Mouse (Mus musculus) adrenal gland, postnatal 25 days (tissue): ENCODE data around the gene Wee2. TPM values are rescaled to one million over a fixed set of nuclear protein-coding genes. Genes with fewer than 3 reads are reported as not detected.

Experiments used
- DNase-seq: peaks from one replicate; pipeline ENCODE4 v3.0.0; 2021; ENCODE audit warnings: mixed read lengths
- total RNA-seq: library from RNA; stranded (reverse); gene quantifications from 2 replicates; pipeline ENCODE4 v1.2.3, GENCODE M21; 2021

Gene Wee2
- total RNA-seq, 1 experiment from 2014 or later, result not detected

DNA sequence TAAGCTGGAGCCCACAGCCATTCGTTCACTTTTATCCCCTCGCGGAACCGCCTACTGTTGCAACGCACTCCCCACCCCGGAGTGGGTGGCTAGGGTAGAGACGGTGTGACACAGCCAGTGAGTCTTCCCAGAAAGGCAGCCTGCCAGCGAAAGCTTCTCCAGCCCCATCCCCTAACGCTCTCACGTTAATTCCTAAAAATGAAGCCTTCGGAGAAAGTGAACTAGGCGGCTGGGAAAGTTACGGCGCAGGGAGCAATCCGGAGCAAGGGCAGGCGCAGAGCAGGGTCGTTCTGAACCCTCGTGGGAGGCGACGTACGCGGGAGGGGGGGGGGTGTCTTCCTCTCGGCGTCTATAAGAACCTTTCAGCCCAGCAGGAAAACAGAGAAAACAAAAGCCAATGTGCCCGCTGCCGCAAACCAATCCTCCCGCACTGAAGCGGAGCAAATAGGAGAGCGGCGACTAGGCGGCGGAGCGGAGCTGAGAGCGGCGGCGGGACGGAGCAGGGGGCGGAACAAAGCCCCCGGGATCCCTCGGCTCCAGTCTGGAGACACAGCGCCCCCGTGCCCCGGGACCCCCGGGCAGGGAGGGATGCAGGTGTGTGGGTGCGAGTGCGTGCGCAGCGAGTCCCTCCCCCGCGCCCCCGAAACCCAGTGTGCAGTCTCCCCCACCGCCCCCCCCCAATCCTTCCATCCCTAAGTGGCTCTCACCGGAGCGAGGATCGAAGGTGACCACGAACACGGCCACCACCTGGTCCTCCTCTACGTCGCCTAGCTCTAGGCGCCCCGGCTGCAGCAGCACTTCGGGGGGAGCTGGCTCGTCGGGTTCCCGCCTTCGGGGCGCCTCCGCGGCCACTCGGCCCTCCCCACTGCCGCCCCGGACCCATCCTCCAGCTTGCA lies 3.5 kb upstream of the Wee2 start:
- peak; percentile 65 for DNase-seq

DNA sequence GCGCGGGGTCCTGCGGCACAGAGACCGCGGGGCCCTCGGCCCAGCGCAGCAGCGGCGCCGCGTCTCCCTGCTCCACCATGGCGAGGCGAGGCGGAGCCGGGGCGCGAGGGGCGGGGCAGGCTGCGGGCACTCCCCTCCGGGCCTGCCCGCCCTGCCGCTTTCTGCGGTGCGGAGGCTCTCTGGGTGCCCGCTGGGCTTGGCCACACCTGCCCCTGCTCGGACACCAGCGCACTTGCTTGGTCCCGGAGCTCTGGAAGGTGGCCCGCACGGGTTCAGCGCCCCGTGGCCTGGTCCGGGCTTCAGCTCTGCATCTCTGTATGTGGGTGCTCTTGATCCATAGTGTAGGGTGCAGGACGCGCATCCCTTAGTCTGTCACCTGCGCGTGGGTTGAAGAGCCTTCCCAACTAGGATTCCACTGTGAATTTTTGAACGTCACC lies 2.8 kb upstream of the Wee2 start, which contains the start of gene E330009J07Rik:
Gene E330009J07Rik, minus strand, starts transcription at position 89 of the 437 bp plus-strand sequence.
- DNase-seq, result peak; percentile 90

DNA sequence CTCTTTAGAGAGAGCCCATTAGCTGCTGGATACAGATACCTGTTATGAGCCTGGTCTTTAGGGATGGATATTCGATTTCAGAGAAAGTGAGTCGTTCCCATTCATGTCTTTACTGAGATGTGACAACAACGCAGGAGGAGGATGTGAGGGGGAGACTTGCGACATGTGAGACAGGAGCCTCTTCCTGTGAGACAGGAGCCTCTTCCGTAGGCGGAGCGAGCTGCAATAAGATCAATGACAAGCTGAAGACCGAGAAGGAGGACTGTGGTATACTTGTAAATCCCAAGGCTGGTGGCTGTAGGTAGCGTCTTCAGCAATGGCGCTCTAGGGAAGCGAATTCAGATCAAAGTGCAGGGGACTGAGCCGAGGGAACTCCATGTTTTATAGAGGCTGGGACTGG lies 843 bp downstream of the Wee2 start:
- DNase-seq, result no peak

DNA sequence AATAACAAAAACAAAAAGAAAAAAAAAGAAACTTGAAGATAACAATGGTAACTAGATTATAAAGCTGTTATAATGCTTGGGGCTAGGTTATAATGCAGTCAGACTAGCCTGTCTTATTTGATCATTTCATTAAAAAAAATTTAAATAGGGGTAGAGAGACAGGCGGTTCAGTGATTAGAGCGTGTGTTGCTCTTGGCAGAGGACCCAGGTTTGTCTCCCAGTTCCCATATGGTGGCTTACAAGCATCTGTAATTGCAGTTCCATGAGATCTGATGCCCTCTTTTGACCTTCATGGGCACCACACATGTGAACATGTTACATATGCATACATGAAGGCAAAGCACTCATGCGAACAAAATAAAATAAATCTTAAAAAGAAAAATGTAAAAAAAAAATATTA lies 2.4 kb downstream of the Wee2 start:
- DNase-seq, result no peak

DNA sequence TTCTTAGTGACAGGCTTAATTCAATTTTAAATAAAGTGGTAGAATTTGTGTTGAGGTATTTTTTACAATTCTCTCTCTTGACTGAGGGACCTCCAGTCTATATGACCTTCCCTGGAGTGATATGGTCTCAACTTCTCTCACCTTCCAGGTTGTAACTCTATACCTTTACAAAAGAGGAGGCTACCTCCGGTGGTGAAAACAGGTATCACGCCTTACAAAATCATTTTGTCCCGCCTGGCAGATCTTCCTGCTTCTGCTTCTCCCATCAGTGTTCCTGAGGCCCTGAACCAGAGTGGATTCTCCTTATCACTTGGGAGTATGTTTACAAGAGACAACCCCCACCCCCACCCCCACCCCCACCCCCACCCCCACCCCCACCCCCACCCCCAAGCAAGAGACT lies 2.9 kb downstream of the Wee2 start:
- DNase-seq, result no peak

DNA sequence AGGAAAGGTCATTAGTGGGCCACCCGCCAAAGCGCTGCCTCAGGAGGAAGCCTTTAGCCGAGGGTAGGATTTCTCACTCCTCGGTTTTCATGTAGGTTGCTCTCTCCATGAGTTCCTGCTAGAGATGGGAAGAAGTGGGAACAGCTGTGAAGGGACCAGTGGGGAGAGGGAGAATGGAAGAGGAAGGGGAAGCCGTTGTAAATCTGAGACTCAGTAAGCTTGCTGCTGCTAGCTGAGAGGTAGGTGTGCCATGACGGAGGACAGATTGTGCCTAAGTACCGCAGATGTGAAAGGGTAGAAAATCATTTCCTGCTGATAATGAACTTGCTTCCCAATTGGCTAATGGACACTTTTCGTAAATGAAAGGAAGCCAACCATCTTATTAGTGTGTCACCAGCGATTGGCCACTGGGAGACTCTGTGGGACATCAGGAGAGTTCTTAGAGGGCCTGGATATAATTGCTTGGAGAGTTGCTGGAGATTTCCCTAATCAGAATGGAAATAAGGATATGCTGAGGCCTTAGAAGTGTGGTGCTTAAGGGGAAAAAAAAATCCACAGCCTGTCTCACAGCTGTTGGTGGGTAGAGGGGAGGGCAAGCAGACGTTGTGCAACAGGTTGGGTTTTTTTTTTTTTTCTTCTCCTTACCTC lies 4.5 kb downstream of the Wee2 start:
- no peak for DNase-seq

DNA sequence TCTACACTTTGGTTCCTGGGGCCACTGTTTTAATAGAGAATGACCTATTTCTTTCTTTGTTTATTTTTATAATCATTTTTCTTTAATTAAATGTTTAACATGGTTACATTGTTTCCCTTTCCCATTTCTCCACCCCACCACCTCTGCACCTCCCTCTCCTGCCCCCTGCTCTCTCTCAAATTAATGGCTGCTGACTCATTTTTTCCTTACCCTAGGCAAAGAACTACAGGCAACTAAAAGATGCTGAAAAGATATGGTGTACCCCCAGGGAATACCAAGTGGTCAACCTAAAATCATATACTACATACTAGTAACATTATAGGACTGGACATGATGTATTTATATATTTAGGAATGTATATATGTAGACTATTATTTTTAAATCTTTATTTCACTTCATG lies 9.7 kb downstream of the Wee2 start:
- no peak for DNase-seq

DNA sequence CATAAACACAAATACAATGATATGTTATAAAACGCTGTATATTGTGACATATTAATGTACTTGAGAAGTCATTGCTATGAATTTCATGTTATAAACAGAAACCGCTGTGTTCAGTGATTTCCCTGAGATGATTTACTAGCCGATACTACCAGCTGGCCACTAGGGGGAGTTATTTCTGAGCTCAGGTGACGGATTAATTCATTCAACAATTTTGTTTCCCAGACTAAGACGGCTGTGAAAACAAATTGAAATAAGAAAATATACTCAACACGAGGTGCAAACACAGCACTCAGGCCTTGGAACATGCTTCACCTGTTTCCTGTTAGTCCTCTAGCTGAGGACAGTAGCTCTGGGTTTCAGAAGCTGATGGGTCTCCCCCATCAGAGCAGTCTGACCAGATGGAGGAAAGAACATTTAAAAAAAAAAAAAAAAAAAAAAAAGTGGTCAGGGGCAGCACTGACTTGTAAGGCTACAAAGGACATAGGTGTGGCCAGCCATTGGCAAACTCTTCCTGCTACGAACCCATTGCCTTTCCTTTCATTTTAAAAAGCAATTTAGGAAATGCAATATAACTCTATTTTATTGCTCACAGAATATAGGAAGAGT lies 15.7 kb downstream of the Wee2 start:
- no peak for DNase-seq

DNA sequence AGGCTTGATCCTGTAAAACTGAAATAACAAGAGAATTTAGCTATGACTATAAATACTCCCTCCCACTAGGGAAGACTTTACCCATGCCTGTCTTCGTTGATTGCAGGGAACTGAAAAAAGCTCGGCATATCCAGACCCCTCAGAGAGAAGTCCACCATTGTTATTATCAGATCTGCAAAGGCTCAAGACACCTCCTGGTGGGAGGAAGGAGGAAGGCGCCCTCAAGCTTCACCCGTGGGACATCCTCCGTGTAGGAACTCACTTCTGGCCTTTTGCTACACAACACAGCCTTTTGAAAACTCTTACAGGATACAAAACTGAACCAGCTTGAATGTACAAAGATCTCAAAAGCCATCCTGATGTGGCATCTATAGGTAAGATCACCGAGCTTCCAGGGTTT lies 26.8 kb downstream of the Wee2 start:
- no peak for DNase-seq

DNA sequence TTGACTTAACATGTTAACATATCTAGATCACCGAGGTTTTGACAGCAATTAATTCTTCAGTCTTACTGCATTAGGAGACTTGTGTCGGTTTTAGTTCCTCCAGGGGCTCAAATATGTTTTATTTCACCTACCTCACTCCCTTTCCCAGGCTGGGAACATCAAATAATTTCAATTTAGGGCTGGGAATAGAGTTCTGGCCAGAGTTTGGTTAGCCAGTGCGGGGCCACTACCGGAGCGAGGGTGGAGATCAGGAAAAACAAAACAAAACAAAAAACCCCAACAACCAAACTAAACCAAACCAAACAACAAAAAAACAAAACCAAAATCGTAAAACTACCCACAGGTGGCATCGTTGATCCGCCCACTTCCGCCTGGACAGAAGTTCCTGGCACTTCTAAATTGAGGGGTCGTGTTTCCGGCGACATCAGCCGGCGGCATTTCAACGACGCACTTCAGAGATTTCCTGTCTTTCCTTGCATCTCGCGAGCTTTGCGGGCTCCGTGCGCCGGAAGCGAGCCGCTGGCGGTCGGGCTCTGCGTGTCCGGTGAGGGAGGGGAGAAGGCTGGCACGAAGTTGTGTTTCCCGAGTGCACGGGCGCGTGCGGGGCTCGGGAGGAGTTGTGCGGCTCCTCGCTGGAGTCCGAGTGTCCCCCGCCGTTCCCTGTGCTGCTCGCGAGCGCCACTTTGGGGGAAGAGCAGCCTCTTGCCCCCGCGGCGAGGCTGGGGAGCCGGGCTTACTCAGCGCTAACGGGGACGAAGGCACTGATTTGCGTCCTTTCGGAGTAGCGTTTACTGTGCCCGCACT lies 32.2 kb downstream of the Wee2 start, which contains the start of gene Ssbp1:
Gene Ssbp1, plus strand, starts transcription at position 437 of the 804 bp plus-strand sequence.
- peak; percentile 89 for DNase-seq

DNA sequence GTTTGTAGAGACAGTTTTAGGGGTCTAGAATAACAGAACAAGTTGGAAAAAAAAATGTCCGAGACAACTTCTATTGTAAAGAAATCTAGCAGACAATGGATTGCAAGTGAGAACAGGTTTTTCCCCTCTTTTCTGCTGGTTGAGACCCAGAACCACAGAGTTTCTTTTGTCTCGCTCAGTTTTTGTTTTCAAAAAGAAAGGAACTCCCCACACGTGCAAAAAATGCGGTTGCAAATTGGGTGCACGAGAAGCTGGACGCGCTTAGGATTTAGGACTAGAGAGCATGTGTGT lies 32.8 kb downstream of the Wee2 start:
- DNase-seq, result no peak

DNA sequence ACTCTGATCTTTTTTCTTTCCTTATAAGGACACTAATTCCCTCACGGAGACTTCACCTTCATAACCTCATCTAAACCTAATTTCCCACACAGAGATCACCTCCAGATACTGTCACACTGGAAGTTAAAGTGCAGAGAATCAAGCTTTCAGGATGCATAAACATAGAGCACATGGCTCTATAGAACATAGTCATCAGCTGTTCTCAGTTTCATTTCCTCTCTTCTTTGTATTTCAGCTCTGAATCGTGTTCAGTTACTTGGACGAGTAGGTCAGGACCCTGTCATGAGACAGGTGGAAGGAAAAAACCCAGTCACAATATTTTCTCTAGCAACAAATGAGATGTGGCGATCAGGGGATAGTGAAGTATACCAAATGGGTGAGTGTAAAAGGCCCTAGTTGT lies 37.2 kb downstream of the Wee2 start:
- no peak for DNase-seq

DNA sequence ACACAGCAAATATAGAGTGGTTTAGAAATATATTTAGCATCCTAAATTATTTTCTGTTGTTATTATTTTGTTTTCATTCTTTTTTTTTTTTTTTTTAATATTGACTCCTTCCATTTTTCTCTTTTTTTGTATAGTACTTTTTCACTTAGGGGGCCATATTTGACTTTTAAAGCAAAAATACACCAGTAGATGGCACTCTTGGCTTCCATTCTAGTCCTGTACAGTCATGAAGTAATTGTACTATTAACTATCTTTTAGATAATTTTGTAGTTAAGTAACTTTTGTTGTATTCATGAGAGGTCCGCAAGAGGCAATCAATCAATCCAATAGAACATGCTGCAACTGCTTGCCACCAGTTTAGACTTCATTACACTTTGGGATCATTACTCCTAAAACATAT lies 40.8 kb downstream of the Wee2 start:
- DNase-seq, result no peak

DNA sequence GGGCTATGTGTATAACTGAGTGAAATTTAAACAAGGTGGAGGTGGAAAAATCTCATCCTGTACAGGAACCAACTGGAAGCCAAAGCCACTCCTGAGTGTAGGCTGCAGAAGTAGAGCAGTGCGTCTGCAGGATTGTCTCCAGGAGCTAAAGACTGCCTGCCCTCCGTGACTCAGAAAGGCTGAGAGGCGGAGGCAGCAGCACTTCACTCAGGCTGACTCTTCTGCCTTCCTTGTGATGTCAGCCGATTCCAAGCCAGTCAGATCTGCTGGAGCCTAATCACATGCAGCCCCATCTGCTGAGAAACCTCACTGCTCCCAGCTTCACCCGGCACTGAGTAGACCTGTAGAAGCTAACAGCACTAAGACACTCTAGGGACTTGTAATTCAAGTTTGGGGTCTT lies 43.4 kb downstream of the Wee2 start:
- no peak for DNase-seq

DNA sequence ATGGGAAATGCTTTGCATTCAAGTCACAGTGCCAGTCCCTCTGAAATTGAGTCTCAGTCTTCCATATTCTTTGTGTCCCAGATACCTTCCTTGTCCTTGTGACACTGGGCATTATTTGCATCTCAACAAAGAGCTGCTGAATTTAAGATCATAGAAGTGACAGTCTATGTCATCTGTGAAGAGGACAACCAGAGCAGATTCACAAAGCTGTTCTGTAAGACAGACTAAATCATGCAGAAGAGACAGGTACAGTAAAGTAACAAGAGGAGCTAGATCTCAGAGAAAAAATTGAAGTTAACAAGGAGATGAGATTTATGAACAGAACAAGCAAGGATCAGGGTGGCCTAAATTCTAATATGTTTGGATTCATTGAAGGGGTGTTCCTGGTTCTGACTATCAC lies 52.0 kb downstream of the Wee2 start, which contains the start of gene Tas2r137:
Gene Tas2r137, plus strand, starts transcription at position 301 of the 400 bp plus-strand sequence.
- no peak for DNase-seq

DNA sequence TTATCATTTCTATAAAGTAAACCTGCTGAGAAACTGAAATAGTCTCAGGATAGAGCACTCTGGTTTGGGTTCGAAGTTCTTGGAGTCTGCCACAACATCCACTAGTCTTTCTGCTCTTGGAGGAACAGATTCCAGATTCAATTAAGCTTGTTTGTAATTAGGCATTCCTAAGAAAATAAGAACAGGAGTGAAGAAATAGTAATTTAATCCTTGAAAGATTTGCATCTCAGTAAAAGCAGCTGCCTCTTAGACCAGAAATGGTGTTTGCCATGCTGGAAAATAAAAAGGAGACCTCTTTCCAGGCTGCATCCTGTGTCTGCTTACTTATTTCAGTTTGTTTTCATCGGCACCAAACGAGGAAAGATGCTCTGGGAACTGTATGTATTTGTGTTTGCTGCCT lies 54.3 kb downstream of the Wee2 start, which contains the start of gene Tas2r108:
Gene Tas2r108, plus strand, starts transcription at position 301 of the 400 bp plus-strand sequence.
- DNase-seq, result no peak

Other genes with a start within 250 kb of the Wee2 start
- 39.4 and 48.6 TPM in 2 replicates for gene Agk, start 113.9 kb upstream of the Wee2 start, total RNA-seq
- 16.3 and 21.1 TPM in 2 replicates for gene E330009J07Rik, start 3.0 kb upstream of the Wee2 start, total RNA-seq
- 57.1 and 69.2 TPM in 2 replicates for gene Ssbp1, start 32.3 kb downstream of the Wee2 start, total RNA-seq
- 0.49 TPM in 1 of 2 replicates, not detected in the other for gene Tas2r137, start 52.1 kb downstream of the Wee2 start, total RNA-seq
- gene Tas2r108, start 54.4 kb downstream of the Wee2 start, total RNA-seq, result 0.95 TPM in 1 of 2 replicates, not detected in the other
- not detected in 2 replicates for gene Prss37, start 80.4 kb downstream of the Wee2 start, total RNA-seq
- not detected in 2 replicates for gene Olfr461, start 116.0 kb downstream of the Wee2 start, total RNA-seq
- not detected in 2 replicates for gene Olfr460, start 130.4 kb downstream of the Wee2 start, total RNA-seq
- 0.52 and 1.1 TPM in 2 replicates for gene Clec5a, start 146.7 kb downstream of the Wee2 start, total RNA-seq
- gene Tas2r138, start 174.2 kb downstream of the Wee2 start, total RNA-seq, result not detected in 2 replicates
- gene Mgam, start 189.7 kb downstream of the Wee2 start, total RNA-seq, result 3.0 TPM in 2 replicates